Mouse (Mus musculus): Measurements from ENCODE around the gene Edem3. TPM values are rescaled to one million over a fixed set of nuclear protein-coding genes. Genes with fewer than 3 reads are reported as not detected.

The Edem3 gene
- polyA plus RNA-seq, 1 experiment from 2014 or later = 28.5 TPM

DNA sequence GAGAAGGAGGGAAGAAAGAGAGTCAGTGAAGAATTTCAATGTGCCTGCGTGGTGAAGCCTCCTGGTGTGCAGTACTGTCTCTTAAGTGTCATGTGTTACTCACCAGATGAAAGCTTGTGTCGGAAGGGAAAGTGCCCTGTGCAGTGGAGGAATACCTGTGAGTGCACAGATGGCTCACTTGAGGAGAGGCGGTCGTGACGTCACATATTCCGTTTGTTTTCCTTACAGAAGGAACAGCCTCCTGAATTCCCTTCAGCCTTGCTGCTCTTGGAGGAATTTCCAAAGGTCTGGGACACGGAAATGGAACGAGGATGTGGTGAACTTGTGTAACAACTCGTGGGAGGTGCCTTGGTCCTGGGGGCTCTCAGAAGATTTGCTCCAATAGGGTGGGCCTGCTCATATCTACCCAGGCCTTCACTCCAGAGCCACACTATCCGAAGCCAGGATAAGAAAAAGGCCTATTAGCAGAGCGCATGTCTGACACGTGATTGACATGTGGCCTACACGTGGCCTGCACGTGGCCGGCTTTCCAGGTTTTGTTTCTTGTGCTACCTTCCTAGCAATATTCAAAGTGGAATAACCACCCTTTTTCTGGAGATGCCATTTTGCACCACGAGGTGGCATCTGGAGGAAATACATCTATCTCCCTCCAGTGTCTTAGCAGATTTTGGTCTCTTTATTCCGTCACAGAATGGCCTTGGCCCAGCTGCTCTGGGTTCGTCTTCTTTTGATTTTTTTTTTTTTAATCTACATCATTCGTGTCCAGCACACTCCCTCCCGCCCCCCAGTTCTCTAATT is 96.1 kb downstream of the Edem3 start:
- H3K27ac ChIP-seq = no peak overlapping the region
- 90% methylated on average over 19 of the region's 20 CpGs for WGBS (ENCODE audit: missing documents)
- H3K36me3 ChIP-seq (ENCODE audit: inconsistent target) = no peaks in the 10 kb centered on the region
- H3K4me3 ChIP-seq (ENCODE audit: inconsistent target) = no peak overlapping the region
- H3K79me2 ChIP-seq (ENCODE audit: inconsistent target) = no peaks in the 10 kb centered on the region

DNA sequence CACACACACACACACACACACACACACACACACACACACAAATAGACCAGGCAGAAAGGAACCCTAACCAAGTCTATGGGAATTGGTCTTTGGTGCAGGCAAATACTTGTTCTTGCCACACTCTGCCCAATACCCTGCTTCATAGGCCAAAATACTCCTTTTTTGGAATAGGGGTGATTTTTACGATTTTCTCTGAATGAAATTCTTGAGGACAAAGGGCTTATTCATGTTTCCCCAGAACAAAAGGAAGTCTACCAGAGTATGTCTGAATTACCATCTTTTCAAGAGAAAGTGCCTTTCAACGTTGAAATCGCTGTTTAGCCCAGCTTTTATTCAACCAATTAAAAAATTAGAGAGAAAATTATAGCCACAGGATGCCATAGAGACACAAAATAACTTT is 96.8 kb downstream of the Edem3 start:
- Histone ChIP-seq H3K27ac (no peak overlapping the region), H3K36me3 (ENCODE audit: inconsistent target) (no peaks in the 10 kb centered on the region), H3K79me2 (ENCODE audit: inconsistent target) (no peaks in the 10 kb centered on the region), H3K4me3 (ENCODE audit: inconsistent target) (no peak overlapping the region)
- WGBS (ENCODE audit: missing documents) = 96% methylated on average over 3 of the region's 3 CpGs

DNA sequence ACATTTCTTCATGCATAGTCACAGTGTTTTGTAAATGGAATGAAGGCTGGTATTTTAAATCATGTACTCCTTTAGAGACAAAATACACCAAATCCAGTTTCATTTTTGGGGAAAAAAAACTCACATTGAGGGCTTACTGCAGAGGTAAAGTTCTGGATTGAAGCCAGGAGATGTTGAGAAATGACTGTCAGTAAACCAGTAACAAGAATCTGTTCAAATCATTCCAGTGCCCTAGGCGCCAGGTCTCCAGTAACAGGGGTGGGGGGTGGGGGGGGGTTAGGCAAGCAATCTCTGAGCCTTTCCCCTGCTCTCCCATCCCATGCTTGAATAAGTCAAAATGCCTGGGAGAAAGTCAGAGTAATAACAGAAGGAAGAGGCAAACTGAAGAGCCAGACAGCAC is 100.4 kb downstream of the Edem3 start:
- Histone ChIP-seq H3K27ac (no peak overlapping the region), H3K36me3 (ENCODE audit: inconsistent target) (no peaks in the 10 kb centered on the region)
- WGBS (ENCODE audit: missing documents) = 46% methylated on average over 1 of the region's 1 CpGs

DNA sequence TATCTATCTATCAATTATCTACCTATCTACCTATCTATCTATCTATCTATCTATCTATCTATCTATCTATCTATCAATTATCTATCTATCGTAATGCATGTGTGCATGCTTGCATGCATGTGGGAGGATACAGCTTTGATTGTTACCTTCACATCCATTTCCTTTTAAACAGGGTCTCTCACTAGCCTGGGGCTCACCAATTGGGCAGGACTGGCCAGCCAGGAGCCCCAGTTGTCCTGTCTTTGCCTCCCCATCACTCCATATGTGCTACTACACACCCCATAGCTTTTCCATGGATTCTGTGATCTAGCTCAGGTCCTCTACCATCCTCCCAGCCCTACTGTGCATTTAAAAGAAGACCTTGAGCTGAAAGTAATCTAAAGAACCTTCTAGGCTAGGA is 103.3 kb downstream of the Edem3 start:
- Histone ChIP-seq H3K79me2 (ENCODE audit: inconsistent target) (no peaks in the 10 kb centered on the region), H3K36me3 (ENCODE audit: inconsistent target) (no peaks in the 10 kb centered on the region), H3K4me3 (ENCODE audit: inconsistent target) (no peak overlapping the region), H3K27ac (no peak overlapping the region)
- 100% methylated on average over 1 of the region's 1 CpGs for WGBS (ENCODE audit: missing documents)

More for the DNA sequence above, 100.4 kb downstream of the Edem3 start:
- H3K4me3 ChIP-seq (ENCODE audit: inconsistent target) = no peak overlapping the region
- no peaks in the 10 kb centered on the region for H3K79me2 ChIP-seq (ENCODE audit: inconsistent target)

DNA sequence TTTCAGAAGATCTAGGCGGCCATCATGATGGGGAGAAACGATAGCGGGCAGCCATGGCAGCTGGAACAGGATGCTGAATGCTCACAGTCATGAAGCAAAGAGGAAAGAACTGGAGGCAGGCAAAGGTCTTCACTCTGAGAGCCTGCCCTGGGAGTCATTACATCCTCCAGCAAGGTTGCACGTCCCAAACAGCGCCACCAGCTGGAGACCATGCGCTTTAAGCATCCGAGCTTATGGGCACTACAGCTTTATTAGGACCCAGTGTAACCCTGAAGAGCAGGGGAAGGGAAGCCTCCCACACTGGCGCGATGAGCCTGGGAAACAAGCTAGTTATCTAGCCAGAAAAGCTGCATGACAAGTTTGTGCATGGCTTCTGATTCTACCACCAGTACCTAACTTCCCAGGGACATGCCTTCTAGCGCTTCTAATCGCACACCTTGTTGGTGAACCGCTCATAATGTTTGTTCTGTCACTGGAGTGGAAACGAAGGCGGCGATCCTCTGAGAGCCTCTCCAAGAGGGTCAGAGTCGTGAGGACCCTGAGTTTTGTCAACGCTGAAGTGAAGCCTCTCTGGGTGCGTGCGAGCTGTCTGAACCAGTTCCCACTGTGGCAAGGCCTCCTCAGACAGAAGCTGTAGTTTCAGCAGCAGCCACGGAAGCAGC is 106.3 kb downstream of the Edem3 start:
- Histone ChIP-seq H3K4me3 (ENCODE audit: inconsistent target) (no peak overlapping the region), H3K36me3 (ENCODE audit: inconsistent target) (no peaks in the 10 kb centered on the region), H3K27ac (no peak overlapping the region), H3K79me2 (ENCODE audit: inconsistent target) (no peaks in the 10 kb centered on the region)
- 86% methylated on average over 20 of the region's 20 CpGs for WGBS (ENCODE audit: missing documents)

DNA sequence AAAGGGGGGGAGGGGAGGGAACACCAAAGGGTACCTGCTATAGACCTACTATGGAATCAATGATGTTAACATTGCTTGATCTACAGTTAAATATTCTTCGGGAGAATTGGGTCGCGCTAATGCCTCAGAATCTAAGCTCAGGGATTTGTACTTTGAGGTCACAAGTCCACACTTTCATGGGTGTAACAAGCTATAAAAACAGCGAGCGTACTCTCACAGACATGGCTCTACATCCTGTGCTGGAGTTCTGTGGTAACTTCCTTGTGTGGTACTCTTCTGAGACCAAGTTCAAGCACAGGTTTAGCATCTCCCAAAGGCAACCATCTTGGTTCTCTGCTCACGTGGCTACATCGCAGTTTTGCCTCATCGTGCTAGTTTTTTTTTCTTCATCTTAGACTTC is 106.9 kb downstream of the Edem3 start:
- 93% methylated on average over 8 of the region's 8 CpGs for WGBS (ENCODE audit: missing documents)
- Histone ChIP-seq H3K36me3 (ENCODE audit: inconsistent target) (no peaks in the 10 kb centered on the region), H3K79me2 (ENCODE audit: inconsistent target) (no peaks in the 10 kb centered on the region), H3K27ac (no peak overlapping the region), H3K4me3 (ENCODE audit: inconsistent target) (no peak overlapping the region)

DNA sequence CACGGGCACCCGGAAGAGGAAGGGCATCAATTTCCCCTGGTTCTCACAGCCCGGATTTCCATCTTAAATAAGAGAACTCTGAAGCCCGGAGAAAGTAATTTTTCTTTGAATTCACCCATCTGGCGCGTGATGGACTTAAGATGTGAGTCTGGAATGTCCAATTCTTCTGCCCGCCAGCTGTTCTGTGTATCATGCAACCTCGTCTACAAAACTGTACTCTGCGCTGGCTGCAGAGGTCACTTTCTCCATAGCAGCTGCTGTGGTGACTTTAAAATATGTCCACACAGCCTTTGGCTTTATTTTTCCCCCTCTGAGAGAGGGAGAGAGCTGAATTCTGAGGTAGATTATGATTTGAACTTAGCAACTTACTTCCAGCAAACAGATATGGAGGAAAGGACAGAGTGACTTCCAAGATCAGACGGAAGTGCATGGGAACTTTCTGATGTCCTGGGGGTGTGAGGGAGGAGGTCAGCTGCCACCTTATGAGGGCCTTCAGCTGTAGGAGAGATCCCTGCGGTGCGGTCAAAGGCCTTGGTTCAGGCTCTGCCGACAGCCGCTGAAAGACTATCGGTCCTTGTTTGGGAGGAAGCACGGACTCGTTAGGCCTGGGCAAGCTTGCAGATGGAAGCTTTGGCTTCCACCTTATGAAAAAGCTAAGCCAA is 108.1 kb downstream of the Edem3 start:
- no peak overlapping the region for H3K27ac ChIP-seq
- H3K36me3 ChIP-seq (ENCODE audit: inconsistent target) = no peaks in the 10 kb centered on the region

DNA sequence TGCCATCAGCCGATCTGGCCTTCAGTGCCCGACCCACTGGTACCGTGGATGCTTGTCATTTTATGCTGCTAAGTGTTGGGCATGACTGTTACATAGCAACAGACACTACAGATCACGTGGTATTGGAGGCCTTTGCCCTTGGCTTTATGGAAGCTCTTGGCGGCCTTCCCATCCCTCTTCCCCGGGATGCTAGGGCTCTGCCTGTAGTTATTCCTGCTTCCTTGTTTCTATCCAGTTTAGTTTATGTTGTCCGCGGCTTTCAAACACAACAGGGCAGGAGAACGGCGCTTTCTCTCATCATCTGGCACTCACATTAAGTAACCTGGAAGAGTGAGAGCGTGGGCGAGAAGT is 108.6 kb downstream of the Edem3 start:
- Histone ChIP-seq H3K4me3 (ENCODE audit: inconsistent target) (no peak overlapping the region), H3K36me3 (ENCODE audit: inconsistent target) (no peaks in the 10 kb centered on the region), H3K27ac (no peak overlapping the region), H3K79me2 (ENCODE audit: inconsistent target) (no peaks in the 10 kb centered on the region)
- 92% methylated on average over 12 of the region's 12 CpGs for WGBS (ENCODE audit: missing documents)

More for the DNA sequence above, 108.1 kb downstream of the Edem3 start:
- Histone ChIP-seq H3K79me2 (ENCODE audit: inconsistent target) (no peaks in the 10 kb centered on the region), H3K4me3 (ENCODE audit: inconsistent target) (no peak overlapping the region)
- WGBS (ENCODE audit: missing documents) = 95% methylated on average over 17 of the region's 17 CpGs

DNA sequence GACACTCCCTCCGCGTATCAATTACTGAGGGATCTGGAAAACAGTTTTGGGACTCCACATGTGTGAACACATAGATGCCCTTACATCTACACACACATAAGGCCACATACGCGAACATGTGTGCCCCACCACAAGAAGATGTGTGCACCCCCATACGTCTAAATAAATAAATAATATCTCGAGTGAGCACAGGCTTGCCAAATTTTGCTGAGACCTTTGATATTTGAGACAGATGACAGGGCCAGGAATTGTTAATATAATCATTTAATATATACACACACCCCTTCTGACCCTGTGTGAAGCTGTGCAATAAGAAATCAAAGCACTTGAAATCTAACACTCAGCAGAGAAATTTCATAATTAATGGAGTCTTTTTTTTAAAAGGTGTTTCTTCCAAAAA is 109.2 kb downstream of the Edem3 start:
- no peaks in the 10 kb centered on the region for H3K36me3 ChIP-seq (ENCODE audit: inconsistent target)
- 99% methylated on average over 6 of the region's 6 CpGs for WGBS (ENCODE audit: missing documents)
- H3K4me3 ChIP-seq (ENCODE audit: inconsistent target) = no peak overlapping the region
- H3K27ac ChIP-seq = no peak overlapping the region
- no peaks in the 10 kb centered on the region for H3K79me2 ChIP-seq (ENCODE audit: inconsistent target)

Other genes with a start within 250 kb of the Edem3 start
- gene Fam129a, start 184.2 kb upstream of the Edem3 start, polyA plus RNA-seq (2018) = 9.5 to 18.4 TPM (median 10.7 TPM) in 3 replicates

Measured in macrophage (primary cell).